Mouse (Mus musculus) kidney, embryonic 16.5 days (tissue): ENCODE measurements around the gene Wbp11. TPM values are rescaled to one million over a fixed set of nuclear protein-coding genes. Genes with fewer than 3 reads are reported as not detected.
A peak's percentile ranks its signal among the peaks of the same experiment; 100 is the strongest.

Experiments
- ATAC-seq: fragments of 200-750 bp; cut with Nextera tagmentation; 2 replicates; pipeline ENCODE4 v1.8.0; 2017; ENCODE audit warnings: moderate TSS enrichment; ENCODE audit not compliant: low FRiP score, low TSS enrichment
- H3K27ac ChIP-seq: fragments of 300-500 bp; sonication (generic); 2 replicates; pipeline ENCODE4 v1.5.1; 2014; ENCODE audit warnings: low read length
- H3K27me3 ChIP-seq: fragments of 300-500 bp; sonication (generic); 2 replicates; pipeline ENCODE4 v1.6.1; 2014; ENCODE audit warnings: low read length, control low read depth, mixed read lengths; ENCODE audit not compliant: insufficient read depth
- H3K36me3 ChIP-seq: fragments of 300-500 bp; sonication (generic); 2 replicates; pipeline ENCODE4 v1.6.1; 2014; ENCODE audit warnings: low read length, control low read depth, mixed read lengths; ENCODE audit not compliant: insufficient read depth
- H3K4me1 ChIP-seq: fragments of 300-500 bp; sonication (generic); 2 replicates; pipeline ENCODE4 v1.6.1; 2014; ENCODE audit warnings: low read length, control low read depth, mixed read lengths; ENCODE audit not compliant: insufficient read depth
- H3K4me2 ChIP-seq: fragments of 300-500 bp; sonication (generic); replicated peaks from 2 replicates; pipeline ENCODE4 v1.6.1; 2014; ENCODE audit warnings: low read depth, low read length
- H3K4me3 ChIP-seq: fragments of 300-500 bp; sonication (generic); 2 replicates; pipeline ENCODE4 v1.5.1; 2014; ENCODE audit warnings: mild to moderate bottlenecking, low read length
- H3K9ac ChIP-seq: fragments of 300-500 bp; sonication (generic); replicated peaks from 2 replicates; pipeline ENCODE4 v1.6.1; 2014; ENCODE audit warnings: low read length
- H3K9me3 ChIP-seq: fragments of 300-500 bp; sonication (generic); 2 replicates; pipeline ENCODE4 v1.6.1; 2016; ENCODE audit warnings: low read length, control low read depth
- WGBS: fragments of 180-500 bp; shearing (Covaris S2); extraction: QIAGEN DNeasy Blood & Tissue Kit; methylation state at CpG from one replicate; pipeline ENCODE4 v1.1.7; 2014; 5-methylcytosine and 5-hydroxymethylcytosine counted together
- polyA plus RNA-seq: library from polyadenylated mRNA; unstranded; fragments of >200 nt; fragmentation: Nextera tagmentation; extraction: Ambion mirVana; gene quantifications from 2 replicates; pipeline ENCODE4 v1.2.1, GENCODE M21; 2015

The Wbp11 gene
- polyA plus RNA-seq, 1 experiment from 2014 or later: 110 TPM

DNA sequence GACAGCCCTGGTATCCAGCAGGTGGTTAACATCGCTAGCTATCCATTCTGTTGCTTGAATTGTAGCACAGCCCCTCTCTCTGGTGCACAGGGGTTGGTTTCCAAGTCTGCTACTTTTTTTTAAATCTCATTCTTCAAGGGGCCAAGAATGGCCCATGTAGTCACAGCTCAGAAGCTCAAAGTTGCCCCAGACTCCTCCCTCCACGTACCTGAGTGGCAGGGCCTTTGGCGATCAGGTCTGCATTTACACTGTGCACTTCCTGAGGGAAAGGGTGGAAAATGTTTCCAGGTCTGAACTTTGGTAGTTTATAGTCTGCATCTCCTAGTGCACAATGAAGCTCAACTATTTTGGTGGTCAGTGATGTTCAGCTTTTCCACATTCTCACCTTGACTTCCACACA lies 19.2 kb upstream of the Wbp11 start:
- 95% methylated on average over 3 of the region's 3 CpGs for WGBS
- ATAC-seq: no peak

DNA sequence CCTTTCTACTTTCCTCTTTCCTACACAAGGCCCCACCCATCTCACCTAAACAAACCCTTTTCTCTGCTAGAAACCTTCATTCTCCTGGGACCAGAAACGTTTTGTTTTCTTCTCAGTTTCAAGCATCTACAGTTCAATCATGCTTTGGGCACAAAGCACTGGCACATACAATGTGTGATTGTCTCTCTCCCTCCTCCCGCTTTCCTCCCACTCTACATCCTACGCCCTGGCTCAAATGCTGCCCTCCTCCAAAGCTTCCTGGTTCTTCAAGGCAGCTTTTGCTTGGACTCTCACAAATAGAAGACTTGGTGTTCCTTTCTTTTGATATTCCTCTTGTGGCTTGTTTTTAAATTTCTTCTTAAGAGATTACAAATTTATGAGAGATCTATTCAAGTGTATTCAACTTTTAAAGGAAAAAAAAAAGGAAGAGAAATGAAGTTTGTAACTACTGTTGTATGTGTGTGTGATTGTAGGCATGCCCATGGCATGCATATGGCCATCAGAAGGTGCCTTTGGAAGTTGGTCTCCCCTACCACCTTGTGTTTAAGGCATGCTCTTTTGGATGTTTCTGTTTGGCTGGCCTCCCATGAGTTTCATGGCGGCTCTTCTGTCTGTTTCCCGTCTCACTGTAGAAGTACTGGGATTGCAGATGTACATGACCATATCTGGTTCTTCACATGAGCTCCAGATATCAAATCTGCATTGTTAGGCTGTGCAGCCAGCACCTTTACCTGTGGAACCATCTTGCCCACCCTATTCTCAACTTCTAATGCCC lies 17.9 kb upstream of the Wbp11 start:
- 71% methylated on average over 5 of the region's 5 CpGs for WGBS

More for the DNA sequence above, 19.2 kb upstream of the Wbp11 start:
- Histone ChIP-seq H3K4me3 (no peak overlapping the region), H3K4me1 (no peaks in the 10 kb centered on the region), H3K9ac (no peak overlapping the region), H3K27me3 (no peaks in the 10 kb centered on the region), H3K27ac (no peak overlapping the region), H3K9me3 (no peaks in the 10 kb centered on the region), H3K4me2 (no peak overlapping the region), H3K36me3 (no peaks in the 10 kb centered on the region)

DNA sequence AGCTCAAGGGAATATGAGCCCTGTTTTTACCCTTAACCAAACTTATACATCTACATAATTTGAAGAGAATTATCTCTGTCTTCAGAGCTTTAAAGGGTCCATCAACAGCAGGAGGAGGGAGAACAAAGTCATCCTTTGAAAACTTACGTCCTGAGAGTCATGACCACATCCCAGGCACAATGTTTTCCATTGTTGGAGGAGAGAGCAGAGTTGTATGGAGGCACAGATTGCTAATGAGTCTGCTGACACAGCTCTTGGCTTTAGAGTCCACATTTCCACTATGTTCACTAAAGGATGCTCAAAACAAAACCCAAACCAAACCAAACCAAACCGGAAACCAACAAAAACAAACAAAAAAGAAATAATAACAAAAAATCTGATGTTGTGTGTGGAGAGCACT lies 16.9 kb upstream of the Wbp11 start:
- Histone ChIP-seq H3K9me3 (no peaks in the 10 kb centered on the region), H3K9ac (no peak overlapping the region), H3K4me3 (no peak overlapping the region), H3K4me2 (no peak overlapping the region), H3K27me3 (no peaks in the 10 kb centered on the region), H3K27ac (no peak overlapping the region), H3K4me1 (no peaks in the 10 kb centered on the region), H3K36me3 (no peaks in the 10 kb centered on the region)
- no peak for ATAC-seq
- 70% methylated on average over 2 of the region's 2 CpGs for WGBS

More for the DNA sequence above, 17.9 kb upstream of the Wbp11 start:
- Histone ChIP-seq H3K36me3 (no peaks in the 10 kb centered on the region), H3K4me1 (no peaks in the 10 kb centered on the region), H3K4me2 (no peak overlapping the region), H3K4me3 (no peak overlapping the region), H3K27ac (no peak overlapping the region), H3K9ac (no peak overlapping the region), H3K27me3 (no peaks in the 10 kb centered on the region), H3K9me3 (no peaks in the 10 kb centered on the region)
- no peak for ATAC-seq

DNA sequence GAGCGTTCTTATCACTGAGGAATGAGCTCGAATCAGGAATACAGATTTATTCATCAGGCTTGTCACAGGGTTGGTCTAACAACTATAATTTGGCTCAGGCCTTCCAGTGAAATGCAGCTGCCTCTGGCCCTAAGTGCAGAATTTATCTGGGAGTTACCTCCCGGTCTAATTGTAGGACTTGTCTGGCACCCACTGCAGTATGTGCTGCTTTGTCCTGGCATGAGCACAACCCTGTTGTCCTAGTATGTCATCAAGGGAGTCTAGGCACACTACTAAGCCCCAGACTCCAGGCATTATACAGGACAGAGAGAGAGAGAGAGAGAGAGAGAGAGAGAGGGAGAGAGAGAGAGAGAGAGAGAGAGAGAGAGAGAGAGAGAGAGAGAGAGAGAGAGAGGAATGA lies 9.3 kb upstream of the Wbp11 start:
- no peak overlapping the region for H3K9ac ChIP-seq
- H3K27ac ChIP-seq: no peak overlapping the region
- WGBS: 79% methylated on average over 3 of the region's 3 CpGs
- no peaks in the 10 kb centered on the region for H3K4me1 ChIP-seq
- ATAC-seq: no peak
- H3K9me3 ChIP-seq: no peaks in the 10 kb centered on the region
- no peak overlapping the region for H3K4me3 ChIP-seq
- no peak overlapping the region for H3K4me2 ChIP-seq
- no peaks in the 10 kb centered on the region for H3K36me3 ChIP-seq
- H3K27me3 ChIP-seq: no peaks in the 10 kb centered on the region

DNA sequence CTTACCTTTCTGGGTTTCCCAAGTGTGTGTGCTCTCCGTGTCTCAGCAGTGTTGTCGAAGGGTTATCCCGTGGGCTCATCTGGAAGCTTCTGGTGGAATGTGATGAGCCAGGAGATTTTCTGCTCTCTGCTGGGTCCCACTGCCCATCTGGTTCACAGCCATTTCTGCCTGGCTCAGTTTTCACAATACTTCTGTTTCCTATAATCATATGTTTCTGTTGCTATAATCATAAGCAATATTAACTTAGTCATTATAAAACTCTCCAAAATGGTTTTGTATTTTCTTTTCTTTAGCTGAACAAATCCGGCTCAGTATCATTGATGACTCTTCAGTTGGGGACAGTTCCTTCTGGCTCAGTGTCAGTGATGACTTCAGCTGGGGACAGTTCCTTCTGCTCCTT lies 7.3 kb upstream of the Wbp11 start, which contains the start of gene Smco3:
Smco3 (minus strand) TSS at position 101 of the 400 bp plus-strand sequence.
- no peak within 1 kb of the TSS for H3K27ac ChIP-seq
- H3K9me3 ChIP-seq: no peaks in the 10 kb centered on the region
- H3K4me1 ChIP-seq: no peaks in the 10 kb centered on the region
- WGBS: 54% methylated on average over 4 of the region's 4 CpGs
- no peak within 1 kb of the TSS for H3K9ac ChIP-seq
- peak within 1 kb of the TSS; percentile 16; the same call in 1 of the 2 replicates for H3K4me2 ChIP-seq
- no peaks in the 10 kb centered on the region for H3K36me3 ChIP-seq
- ATAC-seq: no peak
- peak within 1 kb of the TSS; percentile 21 for H3K4me3 ChIP-seq
- no peaks in the 10 kb centered on the region for H3K27me3 ChIP-seq

DNA sequence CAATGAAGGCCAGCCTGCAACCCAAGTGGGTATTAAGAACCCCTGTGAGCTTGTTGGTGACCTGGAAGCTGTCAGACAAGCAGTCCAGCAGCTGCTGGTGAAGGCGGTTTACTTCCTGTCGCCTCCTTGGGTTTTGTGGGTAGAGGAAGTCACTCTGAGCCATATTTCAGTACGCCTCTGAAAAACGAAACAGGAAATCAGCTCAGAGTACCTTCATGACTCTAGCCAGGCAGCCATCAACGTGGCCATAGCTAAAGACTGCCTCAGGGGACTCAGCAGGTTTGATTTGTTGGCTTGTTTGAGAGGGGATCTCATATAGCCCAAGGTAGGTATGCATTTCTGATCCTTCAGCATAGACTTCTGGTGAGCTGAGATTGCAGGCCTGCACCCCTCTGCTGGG lies 3.7 kb upstream of the Wbp11 start:
- Histone ChIP-seq H3K4me1 (peaks cover 10% of the 10 kb centered on the region), H3K27ac (no peak overlapping the region), H3K9me3 (no peaks in the 10 kb centered on the region), H3K4me2 (no peak overlapping the region), H3K4me3 (no peak overlapping the region), H3K27me3 (no peaks in the 10 kb centered on the region), H3K9ac (no peak overlapping the region), H3K36me3 (no peaks in the 10 kb centered on the region)
- 57% methylated on average over 5 of the region's 5 CpGs for WGBS
- ATAC-seq: no peak

DNA sequence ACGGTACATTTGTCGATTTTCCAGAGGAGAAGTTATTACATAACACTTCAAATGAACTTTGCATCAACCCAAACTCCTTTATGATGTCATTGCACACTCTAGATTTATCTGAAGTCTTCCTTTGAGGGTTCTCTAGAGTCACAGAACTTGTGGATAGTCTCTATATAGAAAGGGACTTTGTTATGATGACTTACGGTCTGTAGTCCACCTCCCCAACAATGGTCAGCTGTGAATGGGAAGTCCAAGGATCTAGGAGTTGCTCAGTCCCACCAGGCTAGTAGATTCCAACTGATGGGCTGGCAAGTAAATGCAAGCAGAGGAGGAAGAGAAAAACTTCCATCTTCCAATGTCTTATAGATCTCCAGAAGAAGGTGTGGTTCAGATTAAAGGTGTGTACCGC lies 648 bp upstream of the Wbp11 start:
- peak overlapping the region; percentile 64 for H3K4me2 ChIP-seq
- H3K27ac ChIP-seq: peak overlapping the region; percentile 62
- H3K27me3 ChIP-seq: no peaks in the 10 kb centered on the region
- no peaks in the 10 kb centered on the region for H3K9me3 ChIP-seq
- WGBS: 33% methylated on average over 4 of the region's 4 CpGs
- peak overlapping the region; percentile 66 for H3K4me3 ChIP-seq
- peaks cover 17% of the 10 kb centered on the region for H3K36me3 ChIP-seq
- H3K9ac ChIP-seq: peak overlapping the region; percentile 61
- H3K4me1 ChIP-seq: peaks cover 13% of the 10 kb centered on the region
- no peak for ATAC-seq

DNA sequence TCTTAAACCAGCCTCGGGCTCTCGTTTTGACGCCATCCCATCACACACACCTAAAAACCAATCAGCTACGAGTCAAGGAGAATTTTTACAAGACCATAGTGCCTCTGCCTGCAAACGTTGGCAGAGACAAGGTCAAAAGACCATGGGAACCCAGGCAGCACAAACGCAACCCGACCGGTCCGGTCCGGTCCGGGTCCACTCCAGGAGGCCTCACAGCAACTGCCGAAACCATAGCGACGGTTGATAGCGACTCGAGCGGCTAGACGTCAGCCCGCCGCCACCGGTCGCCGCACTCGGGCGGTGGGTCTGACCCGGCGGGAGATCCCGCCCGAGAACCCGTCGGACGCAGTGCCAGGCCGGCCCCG lies 535 bp downstream of the Wbp11 start, which contains the start of gene BC049715:
BC049715 (plus strand) TSS at position 111 of the 365 bp plus-strand sequence.
- peak; percentile 19; the same call in 1 of the 2 replicates for ATAC-seq
- Histone ChIP-seq H3K4me2 (peak within 1 kb of the TSS; percentile 90), H3K9ac (peak within 1 kb of the TSS; percentile 97), H3K36me3 (peaks cover 24% of the 10 kb centered on the region), H3K4me1 (peaks cover 13% of the 10 kb centered on the region), H3K9me3 (no peaks in the 10 kb centered on the region), H3K27me3 (no peaks in the 10 kb centered on the region), H3K27ac (peak within 1 kb of the TSS; percentile 64), H3K4me3 (peak within 1 kb of the TSS; percentile 66)
- WGBS: under 1% methylated on average over 34 of the region's 34 CpGs

DNA sequence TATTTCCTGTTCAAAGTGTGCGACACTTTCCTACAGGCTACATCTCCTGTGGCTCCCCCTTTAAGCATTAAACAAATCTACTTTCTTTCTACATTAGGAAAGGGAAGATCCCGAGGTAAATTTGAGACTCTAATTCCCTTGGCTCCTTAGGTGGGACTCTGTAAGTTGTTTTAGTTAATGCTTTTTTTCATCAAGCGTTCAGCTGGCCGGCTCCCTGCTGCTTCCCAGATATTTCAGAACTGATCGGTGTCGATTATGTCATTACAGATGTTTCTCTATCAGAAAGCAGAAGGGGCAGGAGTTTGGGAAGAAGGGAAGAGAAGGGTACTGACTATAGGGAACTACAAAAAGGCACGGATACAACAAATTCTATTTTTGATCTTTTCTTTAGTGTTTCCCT lies 917 bp downstream of the Wbp11 start:
- H3K9me3 ChIP-seq: no peaks in the 10 kb centered on the region
- peaks cover 13% of the 10 kb centered on the region for H3K4me1 ChIP-seq
- 11% methylated on average over 7 of the region's 7 CpGs for WGBS

DNA sequence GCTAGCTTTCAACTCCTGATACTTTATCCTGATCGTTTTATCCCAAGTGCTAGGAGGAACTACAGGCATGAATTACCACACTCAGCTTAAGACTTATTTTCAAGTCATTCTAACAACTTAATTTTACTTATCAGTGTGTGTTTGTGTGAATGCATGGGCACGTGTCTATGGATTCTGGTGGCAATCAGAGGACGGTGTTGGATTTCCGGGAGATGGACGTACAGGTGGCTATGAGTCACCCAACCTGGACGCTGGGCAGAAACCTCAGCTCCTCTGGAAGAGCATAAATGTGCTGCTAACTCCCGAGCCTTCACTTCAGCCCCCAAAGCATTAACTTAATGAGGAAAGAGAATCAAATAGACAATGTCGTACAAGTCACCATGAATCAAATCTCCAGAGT lies 3.0 kb downstream of the Wbp11 start:
- no peaks in the 10 kb centered on the region for H3K27me3 ChIP-seq
- H3K36me3 ChIP-seq: peaks cover 49% of the 10 kb centered on the region
- 91% methylated on average over 8 of the region's 8 CpGs for WGBS

More for the DNA sequence above, 917 bp downstream of the Wbp11 start:
- H3K27me3 ChIP-seq: no peaks in the 10 kb centered on the region
- peak overlapping the region; percentile 66 for H3K4me3 ChIP-seq
- peak overlapping the region; percentile 64; the same call in 1 of the 2 replicates for H3K27ac ChIP-seq
- H3K36me3 ChIP-seq: peaks cover 28% of the 10 kb centered on the region
- ATAC-seq: no peak
- peak overlapping the region; percentile 97 for H3K9ac ChIP-seq
- H3K4me2 ChIP-seq: peak overlapping the region; percentile 90

More for the DNA sequence above, 3.0 kb downstream of the Wbp11 start:
- ATAC-seq: no peak
- Histone ChIP-seq H3K9ac (no peak overlapping the region), H3K4me2 (no peak overlapping the region), H3K9me3 (no peaks in the 10 kb centered on the region), H3K4me1 (peaks cover 13% of the 10 kb centered on the region), H3K4me3 (no peak overlapping the region), H3K27ac (no peak overlapping the region)
